Mouse (Mus musculus) kidney, postnatal 25 days (tissue): ENCODE data around the gene Orm3.

ENCODE experiments used
- DNase-seq, 2 experiments: peaks; one replicate each; pipeline ENCODE4 v3.0.0; 2021; ENCODE audit warnings: mixed read lengths in 2 of 2

Gene Orm3

DNA sequence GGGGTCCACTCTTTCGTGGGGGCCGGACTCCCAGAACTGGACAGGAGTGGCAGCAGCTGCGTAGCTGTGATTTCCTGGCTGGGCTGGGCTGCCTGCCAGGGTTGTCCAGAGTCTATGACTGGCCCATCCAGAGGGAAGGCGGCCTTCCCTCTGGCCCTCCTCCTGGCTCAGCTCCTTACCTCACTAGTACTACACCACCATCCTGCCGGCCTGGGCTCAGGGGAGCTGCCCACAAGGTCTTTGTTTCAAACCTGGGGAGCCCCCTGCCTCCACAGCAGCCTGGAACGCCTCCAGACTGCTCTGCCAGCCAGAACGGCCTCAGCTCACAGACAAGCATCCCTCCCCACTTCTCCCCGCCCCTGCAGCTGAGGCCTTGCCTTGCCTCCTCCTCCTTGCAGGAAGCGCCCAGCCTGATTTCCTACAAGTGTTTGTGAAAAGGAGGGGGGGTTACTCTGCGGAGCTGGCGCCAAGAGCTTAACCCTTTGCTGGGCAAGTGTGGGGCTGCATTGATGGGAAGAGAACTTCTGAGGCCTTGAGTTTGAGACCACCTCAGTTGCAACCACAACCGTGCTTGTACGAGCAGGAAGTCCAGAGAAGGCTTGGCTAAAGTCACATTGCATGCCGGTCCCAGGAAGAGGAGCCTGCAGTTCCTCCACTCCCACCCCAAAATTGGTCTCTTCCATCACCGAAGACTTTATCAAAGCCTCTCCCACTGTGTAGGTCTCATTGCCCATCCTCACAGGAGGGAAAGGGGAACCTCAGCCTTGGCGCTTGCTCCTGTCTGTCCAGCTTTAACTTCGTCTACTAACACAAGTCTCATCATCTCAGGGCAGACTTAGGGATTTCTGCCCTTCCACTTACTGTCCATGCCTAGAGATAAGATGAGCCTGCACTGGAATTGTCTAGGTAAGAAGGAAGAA, 47.3 kb downstream of the Orm3 start, which contains the start of gene Akna:
TSS of gene Akna (minus strand) at position 315 of the 920 bp plus-strand sequence.
- DNase-seq = peak; percentile 93 to 94

DNA sequence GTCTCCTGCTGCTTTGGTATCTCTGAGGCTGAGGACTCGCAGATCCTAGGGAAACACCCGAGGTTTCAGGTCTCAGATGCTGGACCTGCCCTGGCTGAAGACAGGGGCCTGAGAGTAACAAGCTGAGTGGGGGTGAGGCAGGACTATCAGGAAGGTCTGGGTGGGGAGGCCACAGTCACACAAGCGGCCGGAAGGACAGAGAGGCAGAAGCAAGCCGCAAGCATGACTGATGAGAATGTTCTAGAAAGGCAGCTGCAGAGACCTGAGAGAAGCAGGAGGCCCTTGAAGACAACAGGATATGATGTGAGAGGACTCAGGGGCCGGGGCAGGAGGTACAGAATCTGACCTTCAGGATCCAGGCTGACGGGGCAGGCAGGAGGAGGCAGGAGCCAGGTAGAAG, 48.2 kb downstream of the Orm3 start:
- no peak for DNase-seq

DNA sequence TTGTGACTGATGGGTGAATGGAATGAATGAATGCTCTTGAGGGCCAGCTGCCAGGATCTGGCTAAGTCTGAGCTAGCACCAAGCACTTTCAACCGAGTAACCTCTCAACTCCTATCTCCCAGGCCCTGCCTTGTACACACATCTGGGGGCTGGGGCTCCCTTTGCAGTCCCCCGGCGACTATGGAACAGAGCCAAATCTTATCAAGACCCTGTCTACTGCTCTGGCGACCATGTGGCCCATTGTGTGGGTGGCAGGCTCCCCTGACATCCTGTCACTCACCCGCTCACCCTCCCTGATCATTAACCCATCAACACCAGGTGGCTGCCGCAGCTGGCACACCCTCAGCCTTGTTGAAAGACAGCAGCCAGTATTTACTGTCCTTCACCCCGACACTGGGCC, 49.1 kb downstream of the Orm3 start:
- DNase-seq = no peak

DNA sequence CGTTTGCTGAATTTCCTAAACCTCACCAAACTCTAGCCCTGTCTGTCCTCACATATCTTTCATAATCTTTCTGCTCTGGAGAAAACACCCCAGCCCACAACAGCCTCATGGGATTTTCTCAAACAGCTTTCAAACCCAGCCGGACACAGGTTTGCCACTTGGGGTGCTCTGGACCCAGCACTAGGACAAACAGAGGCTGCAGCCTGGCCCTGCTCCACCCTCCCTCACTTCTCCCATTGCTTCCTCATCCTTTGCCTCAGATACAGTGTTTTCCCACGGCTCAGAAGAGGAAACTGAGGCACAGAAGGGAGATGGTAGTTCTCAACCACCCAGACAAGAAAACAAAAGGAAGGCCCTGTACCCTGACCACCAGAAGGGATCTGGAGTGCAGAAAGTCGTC, 49.7 kb downstream of the Orm3 start:
- no peak for DNase-seq

DNA sequence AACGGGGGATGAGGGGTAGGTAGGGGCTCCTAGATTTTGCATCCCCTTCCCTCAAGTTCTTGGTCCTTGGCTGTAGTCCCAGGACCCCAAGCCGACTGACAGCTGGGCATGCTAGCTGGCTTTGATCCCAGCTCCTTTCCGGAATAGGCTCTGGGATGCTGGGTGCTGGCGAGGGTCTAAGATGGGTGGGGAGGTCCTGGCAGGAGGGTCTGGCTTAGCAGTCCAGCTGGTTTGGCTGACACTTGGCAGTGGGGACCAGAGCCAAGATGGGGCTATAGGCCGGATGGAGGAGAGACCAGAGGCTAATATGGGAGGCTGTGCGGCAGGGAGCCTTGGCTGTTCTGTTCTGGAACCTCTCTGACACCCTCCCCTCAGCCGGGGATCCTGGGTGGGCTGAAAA, 52.3 kb downstream of the Orm3 start:
- no peak for DNase-seq

DNA sequence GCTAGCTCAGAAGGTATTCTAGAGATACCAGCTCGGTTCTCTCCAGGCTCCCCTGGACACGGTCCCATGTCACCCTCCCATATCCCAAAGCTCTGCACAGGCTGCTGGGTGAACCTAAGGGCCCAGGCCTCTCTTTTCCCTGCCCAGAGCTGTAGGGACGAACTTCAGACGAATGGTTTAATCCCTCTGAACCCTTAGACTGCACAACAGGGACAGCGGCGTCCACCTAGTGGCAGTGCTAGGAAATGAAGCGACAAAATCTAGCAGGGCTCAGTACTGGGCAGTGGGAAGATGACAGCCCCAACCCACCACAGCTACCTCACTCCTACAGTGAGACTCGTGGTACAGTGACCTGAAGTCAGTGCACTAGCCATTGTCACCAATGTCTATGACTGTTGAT, 52.7 kb downstream of the Orm3 start:
- DNase-seq = peak; percentile 52 to 59
